In the genomic region with DNA sequence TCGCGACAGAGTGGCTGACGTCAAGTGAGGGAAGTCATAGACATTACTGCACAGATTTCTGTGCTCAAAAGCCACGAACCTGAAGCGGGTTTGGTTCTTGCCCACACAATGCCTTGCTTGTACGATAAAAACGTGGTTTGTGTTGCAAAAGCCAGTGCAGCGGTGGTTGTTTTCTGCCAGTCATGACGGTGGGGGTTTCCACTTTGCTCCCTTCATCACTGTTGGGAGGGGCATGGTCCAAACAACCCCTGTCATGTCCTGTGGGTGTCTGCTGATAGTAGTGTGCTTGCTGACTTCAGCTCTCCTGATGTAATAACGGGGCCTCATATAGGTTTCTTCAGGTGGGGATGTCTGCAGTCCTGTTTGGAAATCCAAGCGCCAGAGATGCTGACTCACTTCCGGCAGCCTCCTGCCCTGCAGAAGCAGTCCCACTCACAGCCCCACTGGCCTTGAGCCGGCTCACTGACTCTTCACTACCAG, we compare ENCODE assay signal across 8 mouse cellular contexts. TPM values are rescaled to one million over a fixed set of nuclear protein-coding genes. Genes with fewer than 3 reads are reported as not detected.
DNase-seq lines count a peak whose midpoint lies in the region; ATAC-seq and TF ChIP-seq lines count a peak whose summit lies in the region.
"Had no signal": no experiment of that assay in that cellular context is flagged by ENCODE, and none has a peak within 500 bp of the region (broad histone marks: within the 10 kb centered on the region; RNA-seq: fewer than 3 reads in every experiment).

No protein-coding gene starts in this region.

- ATAC-seq in midbrain, embryonic 13.5 days, result no peak

- TF ChIP-seq CTCF in E14TG2a.4 (conservative IDR thresholded peaks at IDR 0.05; ENCODE audit: low read length), result no peak

- no peaks in the 10 kb centered on the region for H3K9me3 ChIP-seq in E14TG2a.4 (ENCODE audit: low read length)
- no peaks in the 10 kb centered on the region for H3K9me3 ChIP-seq in midbrain, embryonic 13.5 days
- H3K9me3 ChIP-seq: hindbrain, embryonic 15.5 days had no signal

- H3K79me2 ChIP-seq in myocyte (ENCODE audit: control insufficient read depth, insufficient read depth), result no peaks in the 10 kb centered on the region

- H3K9ac ChIP-seq in midbrain, embryonic 13.5 days (replicated peaks), result no peak overlapping the region
- H3K9ac ChIP-seq: hindbrain, embryonic 15.5 days had no signal

- H3K4me3 ChIP-seq in E14TG2a.4 (replicated peaks; ENCODE audit: low read length) (peak overlapping the region; percentile 41), myocyte (no peak overlapping the region)
- no peak overlapping the region for H3K4me3 ChIP-seq in midbrain, embryonic 13.5 days (replicated peaks)
- H3K4me3 ChIP-seq: hindbrain, embryonic 15.5 days had no signal

- no peak for TF ChIP-seq POLR2A in myocyte (IDR thresholded peaks at IDR 0.05; ENCODE audit: insufficient read length, low read depth)

- H3K27ac ChIP-seq in midbrain, embryonic 13.5 days, result no peak overlapping the region
- H3K27ac ChIP-seq: hindbrain, embryonic 15.5 days had no signal

- peak overlapping the region; percentile 8 for H3K4me2 ChIP-seq in myocyte (ENCODE audit: low read depth)
- H3K4me2 ChIP-seq in midbrain, embryonic 13.5 days (replicated peaks), result no peak overlapping the region
- H3K4me2 ChIP-seq: hindbrain, embryonic 15.5 days had no signal

- peak; percentile 77 for DNase-seq in adrenal gland, postnatal 25 days
- DNase-seq in heart, postnatal 10 days, result peak; percentile 42
- no peak for DNase-seq in kidney, adult 8-10 months
- DNase-seq in frontal cortex, postnatal 25 days (ENCODE audit: low spot score in 2 of 2), result no peak

- H3K27me3 ChIP-seq in E14TG2a.4 (ENCODE audit: insufficient read depth, low read length) (peaks cover 3% of the 10 kb centered on the region), myocyte (ENCODE audit: control insufficient read depth, insufficient read depth, insufficient read length) (no peaks in the 10 kb centered on the region)
- H3K27me3 ChIP-seq in midbrain, embryonic 13.5 days, result no peaks in the 10 kb centered on the region
- H3K27me3 ChIP-seq: hindbrain, embryonic 15.5 days had no signal

- WGBS in midbrain, embryonic 13.5 days, result 79% methylated on average over 13 of the region's 13 CpGs

- H3K4me1 ChIP-seq in E14TG2a.4 (replicated peaks; ENCODE audit: low read depth, low read length), result peaks cover 51% of the 10 kb centered on the region
- H3K4me1 ChIP-seq in midbrain, embryonic 13.5 days (replicated peaks), result peaks cover 2% of the 10 kb centered on the region; the same call in 1 of the 2 replicates
- H3K4me1 ChIP-seq: hindbrain, embryonic 15.5 days had no signal

- intact Hi-C loops in heart, postnatal 10 days (cut with DNase I), result no loop called here

- no peaks in the 10 kb centered on the region for H3K36me3 ChIP-seq in E14TG2a.4 (ENCODE audit: insufficient read depth, low read length)
- H3K36me3 ChIP-seq in myocyte (ENCODE audit: control insufficient read depth, insufficient read depth), result no peaks in the 10 kb centered on the region
- no peaks in the 10 kb centered on the region for H3K36me3 ChIP-seq in midbrain, embryonic 13.5 days
- H3K36me3 ChIP-seq: hindbrain, embryonic 15.5 days had no signal

- H3ac ChIP-seq in myocyte (ENCODE audit: control insufficient read depth, insufficient read length), result no peak overlapping the region

TF ChIP-seq in myocyte, 11 proteins besides CTCF, POLR2A, EP300 and RAD21:
- TF ChIP-seq MYOG (IDR thresholded peaks at IDR 0.05; ENCODE audit: control insufficient read depth in 1 of 3, insufficient read depth in 1 of 3, insufficient read length in 2 of 3, low read depth in 2 of 3) (no peak), MYOD1 (IDR thresholded peaks at IDR 0.05; ENCODE audit: control insufficient read depth in 1 of 3, insufficient read length in 2 of 3, low read depth in 2 of 3) (no peak), TCF3 (IDR thresholded peaks at IDR 0.05; ENCODE audit: insufficient read length, low read depth) (no peak), POLR2AphosphoS2 (IDR thresholded peaks at IDR 0.05; ENCODE audit: insufficient read length, low read depth) (no peak), REST (IDR thresholded peaks at IDR 0.05; ENCODE audit: insufficient read depth, insufficient read length) (no peak), SRF (IDR thresholded peaks at IDR 0.05; ENCODE audit: control insufficient read depth, insufficient read length, low read depth) (no peak), TCF12 (IDR thresholded peaks at IDR 0.05; ENCODE audit: insufficient read depth, poor library complexity, severe bottlenecking) (no peak), MAX (IDR thresholded peaks at IDR 0.05; ENCODE audit: low read depth) (no peak), E2F4 (IDR thresholded peaks at IDR 0.05; ENCODE audit: insufficient read depth) (no peak), CEBPB (IDR thresholded peaks at IDR 0.05; ENCODE audit: insufficient read depth, poor library complexity, severe bottlenecking) (no peak), USF1 (IDR thresholded peaks at IDR 0.05; ENCODE audit: low read depth) (no peak)

RNA-seq across cellular contexts. Expression of a gene that starts 39.5 kb away (rescaled TPM):
- 28.3 and 32.4 TPM in 2 replicates for total RNA-seq in adrenal gland, postnatal 25 days (2021)
- total RNA-seq in heart, postnatal 10 days (2021), result 10 to 100 TPM; 22.3 to 25.9 TPM
- polyA plus RNA-seq in myocyte (2012; fragmentation: generic; extraction: Trizol), result 39.0 TPM
- polyA plus RNA-seq in midbrain, embryonic 13.5 days (2015; fragmentation: Nextera tagmentation; extraction: Ambion mirVana), result 46.6 and 47.1 TPM in 2 replicates

RNA-seq across cellular contexts. Expression of a gene that starts 41.5 kb away (rescaled TPM):
- 2,505 and 2,798 TPM in 2 replicates for total RNA-seq in adrenal gland, postnatal 25 days (2021)
- total RNA-seq in heart, postnatal 10 days (2021), result 1,000 to 10,000 TPM; 1,753 to 1,826 TPM
- 6,603 TPM for polyA plus RNA-seq in myocyte (2012; fragmentation: generic; extraction: Trizol)
- polyA plus RNA-seq in midbrain, embryonic 13.5 days (2015; fragmentation: Nextera tagmentation; extraction: Ambion mirVana), result 1,344 and 1,356 TPM in 2 replicates

Comparison
In these comparisons a context has a peak if more than half of its experiments do, and no peak if none do; other contexts are left out.
1. DNase-seq: peak in adrenal gland, postnatal 25 days (single experiment) and heart, postnatal 10 days (2 of 2); none in kidney, adult 8-10 months (0 of 2) and frontal cortex, postnatal 25 days (0 of 2).